Mouse (Mus musculus) spleen, postnatal 10 days (tissue): ENCODE data around the gene Bcl2l12.

Experiments
- DNase-seq, 2 experiments: peaks; one replicate each; pipeline ENCODE4 v3.0.0; 2021 to 2022; ENCODE audit warnings: low spot score in 2 of 2

Gene Bcl2l12

DNA sequence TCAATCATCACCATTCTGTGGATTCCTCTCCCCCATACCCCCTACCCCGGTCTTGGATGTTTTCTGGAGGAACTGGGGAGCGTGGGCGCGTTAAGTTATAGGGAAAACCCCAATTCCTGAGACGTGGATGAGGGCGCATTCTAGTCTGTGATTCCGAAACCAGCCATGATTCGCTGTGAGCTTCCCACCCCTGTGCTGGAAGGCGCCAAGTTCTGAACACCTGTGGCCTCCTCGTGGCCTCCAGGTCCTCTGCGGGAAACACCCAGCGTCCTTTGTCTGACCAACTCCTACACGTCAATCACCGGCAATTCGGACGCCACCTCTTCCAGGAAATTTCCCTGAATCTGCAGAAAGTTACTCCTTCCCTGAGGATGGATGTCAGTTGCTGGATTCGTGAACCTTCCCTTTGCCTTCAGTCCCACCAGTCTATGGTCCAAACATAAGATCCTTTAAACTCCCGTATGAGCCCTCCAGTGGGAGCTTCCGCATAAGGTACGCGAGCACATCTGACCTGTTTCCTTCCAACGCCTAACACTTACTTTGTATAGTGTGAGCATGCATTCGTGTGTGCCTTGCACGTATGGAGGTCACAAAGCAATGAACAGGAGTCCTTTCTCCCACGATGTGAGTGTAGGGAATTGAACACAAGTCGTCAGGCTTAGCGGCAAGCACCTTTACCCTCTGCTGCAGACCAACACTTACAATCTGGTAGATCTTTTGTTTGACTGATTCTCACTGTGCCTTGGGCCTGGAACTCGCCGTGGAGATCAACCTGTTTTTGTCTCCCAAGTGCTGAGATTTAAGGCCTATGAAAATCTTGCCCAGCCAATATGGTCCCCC is 11.4 kb downstream of the Bcl2l12 start:
- no peak for DNase-seq

DNA sequence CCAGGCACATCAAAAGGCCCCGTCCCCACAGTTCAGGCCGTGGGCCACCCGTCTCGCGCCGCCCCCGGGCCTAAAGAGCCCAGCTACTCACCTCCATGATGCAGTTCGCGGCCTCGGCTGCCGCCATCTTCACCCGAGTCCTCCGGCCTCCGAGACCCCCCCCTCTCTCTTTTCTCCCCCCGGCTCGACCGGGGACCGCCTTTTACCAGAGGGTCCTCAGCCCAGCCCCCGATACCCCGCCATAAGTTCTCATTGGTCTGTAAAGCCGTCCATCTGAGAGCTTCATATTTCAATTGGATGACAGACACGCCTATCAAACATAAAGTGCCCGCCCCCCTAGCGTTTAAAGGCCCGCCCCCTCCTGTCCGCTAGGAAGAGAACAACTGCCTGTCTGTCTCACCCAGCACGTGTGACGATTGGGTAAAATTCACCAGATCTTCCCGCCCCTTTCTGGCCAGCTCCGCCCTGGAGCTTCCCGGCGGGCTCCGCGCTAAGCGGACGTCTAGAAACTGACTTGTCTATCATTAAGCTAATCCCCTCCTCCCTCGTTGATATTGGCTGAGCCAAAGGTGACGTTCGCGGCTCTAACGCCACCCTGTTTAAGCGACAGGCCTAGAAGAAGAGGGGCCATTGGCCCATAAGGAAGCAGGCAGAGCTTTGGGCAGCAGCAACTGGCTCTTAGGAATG is 12.2 kb downstream of the Bcl2l12 start, which contains the start of gene Prmt1:
TSS of gene Prmt1 (minus strand) at position 377 of the 687 bp plus-strand sequence.
- peak; percentile 93 to 95 for DNase-seq

DNA sequence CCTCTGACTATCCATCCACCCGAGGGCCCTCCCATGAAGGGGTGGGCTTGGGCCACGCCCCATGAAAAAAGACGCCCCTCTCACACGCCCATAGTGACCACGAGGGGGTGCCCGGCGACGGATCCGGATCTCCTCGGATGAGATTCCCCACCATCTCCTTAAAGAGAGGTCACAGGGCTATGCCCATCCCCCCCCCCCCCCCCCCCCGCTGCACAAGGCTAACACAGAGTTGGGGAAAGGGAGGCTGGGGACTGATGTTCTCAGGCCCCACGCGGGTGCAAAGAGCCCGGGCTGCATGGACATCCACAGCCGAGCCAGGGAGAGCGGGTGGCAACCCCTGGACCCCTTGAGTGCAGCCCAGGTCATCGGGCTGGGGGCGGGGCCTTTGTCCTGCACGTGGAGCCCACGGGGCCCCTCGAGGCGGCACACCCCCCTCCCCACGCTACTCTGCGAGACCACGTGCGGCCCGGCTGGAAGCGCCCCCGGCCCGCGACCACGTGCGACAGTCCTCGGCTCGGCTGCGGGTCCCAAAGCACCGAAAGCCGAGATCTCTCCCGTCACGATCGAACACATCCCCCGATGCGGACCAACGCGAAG is 12.8 kb downstream of the Bcl2l12 start:
- DNase-seq, result peak; percentile 46 to 71

DNA sequence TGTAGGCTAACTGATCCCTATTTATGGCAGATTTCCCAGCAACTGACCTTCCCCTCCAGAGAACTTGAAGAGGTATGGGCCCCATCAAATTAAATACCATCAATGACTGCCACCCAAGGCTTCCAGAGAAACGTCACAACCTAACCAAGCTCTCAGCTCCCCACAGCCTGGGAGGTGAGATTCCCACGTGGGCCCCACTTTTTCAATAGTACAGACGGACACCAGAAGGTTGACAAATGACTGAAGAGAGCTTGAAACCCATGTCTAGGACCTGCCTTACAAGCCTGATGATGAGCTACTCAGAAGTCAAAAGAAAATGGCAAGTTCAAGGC is 13.7 kb downstream of the Bcl2l12 start:
- DNase-seq, result no peak

DNA sequence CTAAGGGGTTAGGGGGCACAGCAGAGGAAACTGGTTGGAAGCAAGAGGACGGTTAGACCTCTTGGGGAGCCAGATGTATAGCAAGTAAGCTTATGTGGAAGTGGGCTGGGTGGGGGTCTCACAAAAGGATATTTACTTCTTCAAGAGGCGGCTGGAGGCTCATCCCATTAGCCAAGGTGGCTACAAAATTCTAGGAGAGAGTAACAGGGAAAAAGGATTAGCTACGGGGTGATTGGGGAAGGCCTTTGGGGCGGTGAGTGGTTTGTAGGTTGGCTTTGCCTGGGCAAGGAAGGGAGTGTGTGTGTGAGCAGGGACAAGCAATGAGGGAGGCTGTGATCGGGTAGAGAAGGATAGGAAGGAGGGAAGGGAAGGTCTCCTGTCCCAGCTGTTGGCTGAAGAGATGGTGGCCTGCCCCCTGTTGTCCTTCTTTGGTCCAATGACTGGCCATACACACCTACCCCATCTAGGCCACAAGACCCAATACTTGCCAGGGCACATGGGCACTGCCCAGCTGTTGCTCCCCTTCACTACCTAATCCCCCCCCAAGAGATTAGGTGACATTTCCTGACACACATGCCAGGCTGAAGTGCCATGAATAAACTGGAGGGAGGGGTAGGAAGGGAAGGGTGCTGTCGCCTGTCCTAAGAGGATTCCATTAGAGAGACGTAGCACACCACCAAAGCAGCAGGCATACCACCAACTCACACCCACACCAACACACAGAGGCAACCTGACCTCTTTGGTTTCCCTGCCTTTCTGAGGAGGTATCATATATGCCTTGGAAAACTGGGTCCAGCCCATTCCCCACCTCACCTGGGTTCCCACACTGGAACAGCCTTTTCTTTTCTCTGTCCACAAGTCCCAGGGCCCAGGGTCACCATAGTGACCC is 14.3 kb downstream of the Bcl2l12 start:
- DNase-seq, result no peak

DNA sequence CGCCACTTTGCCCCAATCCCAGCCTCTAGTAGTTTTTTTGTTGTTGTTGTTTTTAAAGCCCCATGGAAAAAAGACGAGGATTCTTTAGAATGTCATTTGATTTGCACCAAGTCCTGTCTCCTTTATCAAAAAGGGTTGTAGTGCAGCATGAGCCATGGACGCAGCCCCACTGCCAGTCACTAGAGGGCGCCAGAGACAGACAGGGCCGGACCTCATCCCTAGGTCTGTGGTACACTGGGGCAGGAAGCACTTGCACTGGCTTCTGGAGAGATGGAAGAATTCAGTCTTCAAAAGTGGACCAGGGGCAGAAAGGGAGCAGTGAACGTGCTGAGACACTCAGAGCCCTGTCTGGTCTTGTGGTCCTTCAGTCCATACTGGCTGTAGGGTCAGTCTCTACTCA is 15.4 kb downstream of the Bcl2l12 start:
- peak; percentile 89 to 94 for DNase-seq

DNA sequence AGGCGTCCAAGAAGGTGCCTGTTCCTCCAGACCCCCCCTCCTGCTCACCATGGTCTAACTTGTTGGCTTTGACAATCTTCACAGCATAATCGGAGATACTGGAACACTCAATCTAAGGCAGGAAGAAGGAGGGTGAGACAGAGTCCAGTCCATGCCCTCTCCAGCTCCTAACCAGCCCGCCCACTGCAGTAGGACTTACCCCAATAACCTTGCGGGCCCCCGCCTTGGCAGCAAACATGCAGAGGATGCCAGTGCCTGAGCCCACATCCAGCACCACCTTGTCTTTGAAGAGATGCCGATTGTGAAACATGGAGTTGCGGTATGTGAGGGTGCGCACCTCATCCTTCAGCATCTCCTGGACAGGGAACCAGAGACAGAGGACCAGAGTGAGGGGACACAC is 17.0 kb downstream of the Bcl2l12 start:
- DNase-seq, result no peak

DNA sequence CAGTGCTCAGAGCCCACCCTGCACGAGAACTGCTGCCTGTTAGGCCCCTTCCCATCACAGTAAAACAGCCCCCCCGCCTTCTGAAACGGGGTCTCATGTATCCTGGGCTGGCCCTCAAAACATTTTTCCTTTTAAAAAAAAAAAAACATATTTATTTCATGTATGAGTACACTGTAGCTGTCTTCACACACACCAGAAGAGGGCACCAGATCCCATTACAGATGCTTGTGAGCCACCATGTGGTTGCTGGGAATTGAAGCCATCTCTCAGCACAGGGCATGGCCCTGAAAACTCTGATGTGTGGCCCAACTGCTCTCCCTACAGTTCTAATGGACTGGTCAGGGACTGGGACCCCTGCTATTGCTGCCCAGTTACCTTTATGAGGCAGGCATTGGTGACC is 20.2 kb downstream of the Bcl2l12 start:
- no peak for DNase-seq

DNA sequence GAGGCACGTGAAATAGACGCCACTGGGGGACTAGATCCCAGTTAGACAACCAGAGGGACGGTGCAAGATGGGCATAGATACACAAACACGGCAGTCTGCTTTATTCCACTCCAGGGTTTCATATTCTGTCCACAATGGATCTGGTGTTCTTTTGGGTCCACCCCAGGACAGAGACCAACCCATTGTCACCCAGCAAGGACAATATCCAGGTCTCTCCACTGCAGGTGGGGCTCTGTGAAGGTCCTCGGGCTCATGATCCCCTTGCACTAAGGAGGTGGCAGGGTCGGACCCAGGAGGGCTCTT is 23.4 kb downstream of the Bcl2l12 start:
- no peak for DNase-seq

DNA sequence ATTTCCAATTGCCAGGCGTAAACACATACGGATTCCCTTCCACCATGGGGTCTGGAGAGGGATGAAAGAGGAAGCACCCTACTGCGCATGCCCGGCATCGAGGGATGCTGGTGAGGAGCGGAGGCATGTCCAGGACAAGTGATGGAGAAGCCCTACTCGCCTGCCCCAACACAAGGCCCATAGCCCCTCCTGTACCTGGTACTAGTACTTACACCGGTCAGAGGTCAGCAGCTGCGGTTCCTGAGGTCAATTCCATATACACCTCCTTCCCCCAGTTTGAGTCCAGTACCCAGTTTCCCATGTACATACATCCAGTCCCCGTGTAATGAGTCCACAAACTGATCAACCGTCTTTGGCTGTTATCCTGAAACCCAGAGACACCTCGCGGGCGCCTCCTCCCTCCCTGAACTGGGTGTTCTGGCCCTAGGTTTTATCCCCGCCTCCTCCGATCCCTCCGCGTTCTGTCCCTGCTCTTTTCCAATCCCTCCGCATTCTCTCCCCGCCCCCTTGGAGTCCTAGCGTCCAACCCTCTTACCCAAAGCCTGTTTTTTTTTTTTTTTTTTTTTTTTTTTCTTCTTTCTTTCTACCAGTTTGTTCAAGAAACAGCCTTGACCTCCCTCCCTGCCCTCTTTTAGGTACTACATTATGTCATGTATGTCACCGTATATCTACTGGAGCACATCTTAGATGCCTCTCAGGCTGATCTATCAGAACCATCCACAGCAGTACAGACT is 24.0 kb downstream of the Bcl2l12 start, which contains the start of gene Cpt1c:
TSS of gene Cpt1c (minus strand) at position 469 of the 734 bp plus-strand sequence.
- DNase-seq, result peak; percentile 42 to 79

DNA sequence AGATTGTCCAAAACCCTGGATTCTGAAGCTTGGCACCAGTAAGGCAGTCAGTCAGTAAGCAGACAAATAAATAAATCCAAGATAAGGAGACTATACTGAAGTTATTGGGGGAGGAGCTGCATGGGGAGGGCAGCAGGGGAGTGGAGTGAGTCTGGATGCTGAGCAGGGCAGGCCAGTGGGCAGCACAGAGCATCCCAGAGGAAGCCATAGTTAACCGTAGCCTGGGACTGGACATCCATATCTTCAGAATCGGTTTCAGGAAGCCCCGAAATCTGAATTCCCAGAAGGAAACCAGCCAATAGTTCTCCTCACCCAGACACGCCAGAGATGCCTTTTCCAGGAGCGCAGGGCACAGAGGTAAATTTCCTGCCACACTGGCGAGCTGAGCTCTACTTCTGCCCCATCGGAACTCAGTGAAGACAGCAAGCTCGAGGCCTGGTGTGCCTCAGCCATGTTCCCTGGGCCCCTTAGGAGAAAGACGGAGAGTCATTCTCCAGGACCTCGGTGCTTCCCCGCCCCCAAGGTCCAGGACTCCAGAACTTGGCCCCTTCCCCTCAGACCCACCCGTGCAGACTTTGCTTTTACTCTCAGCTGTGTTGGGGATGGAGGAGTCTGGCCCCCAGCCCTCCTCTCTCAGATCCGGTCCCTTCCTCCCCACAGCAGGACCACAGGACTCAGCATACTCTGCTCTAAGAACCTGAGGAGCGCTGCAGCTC is 24.9 kb downstream of the Bcl2l12 start:
- no peak for DNase-seq

DNA sequence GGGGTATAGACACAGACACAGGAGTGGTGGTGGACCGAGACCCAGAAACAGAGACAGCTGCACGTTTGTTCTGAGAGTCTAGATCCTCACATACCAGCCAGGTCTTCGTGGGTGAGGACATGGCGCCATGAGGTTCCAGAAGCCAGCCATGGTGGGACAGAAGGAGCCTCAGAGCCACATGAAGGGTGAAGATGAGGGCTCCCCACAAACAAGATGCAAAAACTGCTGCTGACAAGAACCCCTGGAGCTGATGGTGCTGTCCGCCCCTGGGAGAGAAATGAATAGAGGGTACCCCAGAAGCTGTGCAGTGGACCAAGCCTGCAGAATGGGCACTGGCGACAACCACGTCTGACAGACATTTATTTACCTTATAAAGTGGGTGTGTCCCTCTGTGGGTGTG is 27.4 kb downstream of the Bcl2l12 start:
- no peak for DNase-seq

DNA sequence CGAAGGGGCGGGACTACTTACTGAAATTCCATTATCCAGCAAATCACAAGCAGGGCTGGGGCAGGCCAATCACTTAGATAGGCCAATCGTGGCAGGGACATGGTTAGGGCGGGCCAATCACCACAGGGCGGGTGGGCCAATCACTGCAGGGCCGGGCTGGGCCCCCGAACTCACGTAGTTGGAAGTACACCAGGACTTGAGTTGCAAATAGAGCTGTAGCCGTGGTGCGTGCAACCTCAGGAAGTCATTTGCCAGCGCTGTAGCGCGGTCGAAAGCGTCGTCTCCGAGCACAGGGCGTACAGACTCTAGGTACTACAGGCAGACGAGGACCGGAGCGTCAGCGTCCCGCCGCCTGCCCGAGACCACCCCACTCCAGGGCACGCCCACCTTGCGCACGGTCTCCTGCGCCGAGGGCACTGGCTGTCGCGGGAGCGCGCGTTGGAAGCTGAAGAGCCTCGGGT is 28.3 kb downstream of the Bcl2l12 start:
- peak; percentile 32 to 68 for DNase-seq

DNA sequence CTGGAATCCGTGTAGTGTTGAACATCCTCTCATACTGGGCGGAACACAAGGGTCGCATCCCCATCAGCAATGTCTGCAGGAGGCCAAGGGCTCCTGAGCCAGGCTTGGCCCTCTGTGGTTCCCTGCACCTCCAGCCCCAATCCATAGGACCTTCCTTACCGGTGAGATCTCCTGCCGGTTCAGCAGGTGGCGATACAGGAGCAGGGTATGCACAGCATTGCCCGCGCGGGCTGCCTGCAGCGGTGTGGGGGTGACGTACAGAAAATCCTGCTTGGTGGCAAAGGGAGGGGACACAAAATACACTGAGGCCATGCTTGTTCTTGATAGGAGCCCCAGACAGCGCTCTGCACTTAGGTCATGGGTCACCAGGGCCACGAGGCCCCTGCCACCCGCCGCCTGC is 31.9 kb downstream of the Bcl2l12 start:
- peak in 1 of 2 experiments; percentile 12 for DNase-seq

DNA sequence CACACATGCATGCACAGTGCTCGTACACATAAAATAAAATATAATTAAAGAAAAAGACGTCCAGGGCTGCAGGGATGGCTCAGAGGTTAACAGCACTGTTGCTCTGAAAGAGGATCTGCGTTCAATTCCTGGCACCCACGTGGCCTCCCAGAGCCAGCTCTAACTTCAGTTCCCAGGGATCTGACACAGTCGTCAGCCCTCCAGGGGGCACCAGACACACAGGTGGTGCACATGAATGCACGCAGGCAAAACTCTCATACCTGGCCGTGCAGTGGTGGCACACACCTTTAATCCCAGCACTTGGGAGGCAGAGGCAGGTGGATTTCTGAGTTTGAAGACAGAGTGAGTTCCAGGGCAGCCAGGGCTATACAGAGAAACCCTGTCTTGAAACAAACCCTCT is 32.5 kb downstream of the Bcl2l12 start:
- DNase-seq, result peak in 1 of 2 experiments; percentile 38

DNA sequence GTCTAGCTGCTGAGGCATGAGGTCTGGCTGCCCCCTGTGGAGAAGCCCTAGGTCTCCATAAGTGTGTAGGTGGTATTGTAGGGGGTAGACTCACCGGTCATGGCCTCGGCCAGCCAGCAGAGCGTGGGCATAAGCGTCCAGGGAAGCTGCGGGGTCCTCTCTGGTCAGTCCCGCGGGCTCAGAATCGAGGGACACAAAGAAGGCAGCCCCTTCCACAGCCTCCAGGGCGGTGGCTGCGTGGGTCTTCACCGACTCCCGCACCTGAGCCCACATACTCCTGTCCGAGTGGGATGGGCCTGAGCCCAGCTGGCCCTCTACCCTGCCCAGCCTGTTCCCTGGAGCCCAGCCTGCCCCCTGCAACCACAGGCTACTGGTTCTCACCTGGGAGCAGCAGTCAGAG is 33.5 kb downstream of the Bcl2l12 start:
- DNase-seq, result no peak

DNA sequence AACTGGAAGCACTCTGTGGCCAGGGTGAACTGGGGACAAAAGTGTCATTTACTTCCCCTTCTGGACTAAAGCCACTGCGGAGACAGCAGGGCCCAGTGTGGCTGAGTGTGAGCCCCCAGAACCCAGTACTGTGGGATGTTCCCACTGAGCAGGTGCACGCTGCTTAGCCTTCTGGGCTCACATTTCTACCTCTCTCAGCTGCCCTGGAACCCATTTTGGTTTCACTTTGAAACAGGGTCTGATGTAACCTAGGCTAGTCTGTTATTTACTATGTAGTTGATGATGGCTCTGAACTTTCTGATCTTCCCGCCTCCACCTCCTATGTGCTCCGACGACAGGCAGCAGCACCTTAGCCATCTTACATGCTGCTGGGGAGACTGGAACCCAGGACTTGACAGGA is 35.7 kb downstream of the Bcl2l12 start:
- DNase-seq, result no peak

DNA sequence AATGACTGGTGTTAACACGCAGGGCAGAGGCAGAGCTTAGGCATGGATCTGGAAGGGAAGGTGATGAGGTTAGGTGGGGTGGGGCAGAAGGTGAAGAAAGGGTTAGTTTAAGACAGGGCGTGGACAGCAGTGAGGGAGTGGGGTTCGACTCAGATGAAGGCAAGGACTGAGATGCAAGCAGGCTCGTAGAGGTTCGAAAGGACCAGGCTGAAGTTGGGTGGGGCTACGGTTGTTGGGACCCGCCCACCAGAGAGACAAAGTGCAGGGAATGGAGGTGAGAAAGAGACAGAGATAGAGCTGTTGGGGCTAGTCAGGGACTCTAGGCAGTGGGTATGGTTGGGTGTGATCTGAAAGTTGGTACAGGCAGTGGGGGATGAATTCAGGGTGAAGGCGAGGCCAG is 36.2 kb downstream of the Bcl2l12 start:
- DNase-seq, result no peak

DNA sequence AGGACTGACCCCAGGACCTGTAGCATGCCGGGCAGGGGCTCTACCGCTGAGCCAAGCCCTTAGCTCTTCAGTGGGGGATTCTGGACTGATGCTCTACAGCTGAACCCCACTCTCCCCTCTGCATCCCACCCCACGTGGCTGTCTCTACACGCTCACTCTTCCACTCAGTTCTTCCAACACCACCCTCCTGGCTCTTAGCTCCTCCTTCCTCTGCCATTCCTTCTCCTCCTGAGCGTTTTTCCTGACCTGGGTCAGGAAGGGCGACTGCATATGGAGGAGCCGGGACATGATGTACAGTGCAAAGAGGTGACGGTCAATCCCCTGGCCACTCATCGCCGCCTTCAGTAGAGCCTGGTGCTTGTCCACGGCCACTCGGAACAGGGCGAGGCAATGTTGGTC is 38.0 kb downstream of the Bcl2l12 start:
- DNase-seq, result no peak

DNA sequence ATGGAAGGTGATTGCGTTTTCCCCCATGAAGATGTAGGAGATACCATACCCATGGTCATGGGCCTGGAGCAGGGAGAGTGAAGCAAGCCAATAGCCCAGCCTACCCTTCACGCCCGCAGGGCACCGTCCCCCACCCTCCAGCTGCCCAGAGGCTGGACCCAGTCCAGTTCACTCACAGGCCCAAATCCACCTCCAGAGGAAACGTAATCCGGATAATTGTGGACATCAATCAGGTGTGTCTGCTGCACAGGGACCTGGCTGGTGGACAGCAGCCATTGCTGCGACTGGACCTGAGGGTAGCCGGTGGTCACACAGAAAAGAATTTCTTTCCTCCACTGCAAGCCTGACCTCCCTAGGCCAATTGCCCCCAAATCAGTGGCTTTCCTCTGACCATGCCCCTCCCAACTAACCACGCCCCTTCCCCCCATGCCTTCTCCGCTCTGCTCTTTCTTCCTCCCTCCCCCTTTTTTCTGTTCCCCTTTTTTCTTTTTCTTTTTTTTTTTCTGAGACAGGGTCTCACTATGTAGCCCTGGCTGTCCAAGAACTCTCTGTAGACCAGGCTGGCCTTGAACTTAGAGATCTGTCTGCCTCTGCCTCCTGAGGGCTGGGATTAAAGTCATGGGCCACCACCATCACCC is 38.5 kb downstream of the Bcl2l12 start:
- DNase-seq, result peak in 1 of 2 experiments; percentile 67
